Mouse (Mus musculus) hindbrain, postnatal 0 days (tissue): Measurements from ENCODE around the gene Dcaf1. TPM values are rescaled to one million over a fixed set of nuclear protein-coding genes. Genes with fewer than 3 reads are reported as not detected.

Source experiments
- ATAC-seq: fragments of 200-750 bp; cut with Nextera tagmentation; 2 replicates; pipeline ENCODE4 v1.8.0; 2017; ENCODE audit warnings: mild to moderate bottlenecking, moderate TSS enrichment, moderate library complexity
- DNase-seq: peaks from one replicate; pipeline ENCODE4 v3.0.0-alpha.2; 2015; ENCODE audit warnings: low spot score
- H3K27ac ChIP-seq: fragments of 300-500 bp; sonication (generic); 2 replicates; pipeline ENCODE4 v1.5.1; 2014; ENCODE audit warnings: mild to moderate bottlenecking
- H3K27me3 ChIP-seq: fragments of 300-500 bp; sonication (generic); 2 replicates; pipeline ENCODE4 v1.6.1; 2014; ENCODE audit warnings: low read length, mixed read lengths; ENCODE audit not compliant: insufficient read depth
- H3K36me3 ChIP-seq: fragments of 300-500 bp; sonication (generic); 2 replicates; pipeline ENCODE4 v1.6.1; 2014; ENCODE audit warnings: low read length, mixed read lengths; ENCODE audit not compliant: insufficient read depth
- H3K4me1 ChIP-seq: fragments of 300-500 bp; sonication (generic); 2 replicates; pipeline ENCODE4 v1.6.1; 2014; ENCODE audit warnings: antibody characterized with exemption, low read length, mixed read lengths; ENCODE audit not compliant: insufficient read depth
- H3K4me2 ChIP-seq: fragments of 300-500 bp; sonication (generic); 2 replicates; pipeline ENCODE4 v1.6.1; 2014; ENCODE audit warnings: low read depth, mild to moderate bottlenecking, low read length, moderate library complexity, mixed read lengths
- H3K4me3 ChIP-seq: fragments of 300-500 bp; sonication (generic); 2 replicates; pipeline ENCODE4 v1.5.1; 2014; ENCODE audit warnings: low read length
- H3K9ac ChIP-seq: fragments of 300-500 bp; sonication (generic); replicated peaks from 2 replicates; pipeline ENCODE4 v1.6.1; 2014; ENCODE audit warnings: mild to moderate bottlenecking, low read length, moderate library complexity, mixed read lengths
- H3K9me3 ChIP-seq: fragments of 300-500 bp; sonication (generic); 2 replicates; pipeline ENCODE4 v1.6.1; 2016; ENCODE audit warnings: low read length, mixed read lengths
- CTCF ChIP-seq: IDR thresholded peaks from 2 replicates; pipeline ENCODE4 v1.5.1; 2016; ENCODE audit warnings: antibody characterized with exemption, control low read depth, low read depth
- WGBS: fragments of 180-500 bp; shearing (Covaris S2); extraction: QIAGEN DNeasy Blood & Tissue Kit; methylation state at CpG from one replicate; pipeline ENCODE4 v1.1.7; 2014; 5-methylcytosine and 5-hydroxymethylcytosine counted together
- polyA plus RNA-seq: library from polyadenylated mRNA; unstranded; fragments of >200 nt; fragmentation: Nextera tagmentation; extraction: Ambion mirVana; gene quantifications from 2 replicates; pipeline ENCODE4 v1.2.1, GENCODE M21; 2015
- total RNA-seq: library from RNA; depleted of rRNA; stranded (reverse); fragments of >200 nt; gene quantifications from 2 replicates; pipeline ENCODE4 v1.2.3, GENCODE M21; 2014; rRNA removed

Gene Dcaf1
- total and polyA plus RNA-seq, 2 experiments from 2014 or later: 7.4 to 18.3 TPM

DNA sequence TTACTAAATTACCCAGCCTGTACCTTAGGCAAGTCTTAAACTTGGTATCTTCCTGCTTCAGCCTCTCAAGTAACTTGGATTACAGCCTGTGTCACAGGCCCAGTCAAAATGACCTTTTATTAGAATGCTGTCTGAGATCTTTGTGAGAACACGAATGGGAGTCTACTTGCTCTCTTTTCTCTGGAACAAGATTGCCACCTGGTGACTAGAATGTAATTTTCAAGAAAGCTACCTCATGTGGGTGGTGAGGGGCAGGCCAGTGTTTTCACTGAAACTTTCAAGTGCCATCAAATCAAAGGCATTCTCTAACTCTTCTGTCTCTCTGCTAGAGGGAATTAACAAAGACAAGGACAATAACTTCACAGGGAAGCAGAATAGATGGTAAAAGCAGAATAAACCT lies 92.1 kb downstream of the Dcaf1 start:
- no peak overlapping the region for H3K9ac ChIP-seq
- no peak overlapping the region for H3K4me2 ChIP-seq
- H3K27ac ChIP-seq: no peak overlapping the region
- no peaks in the 10 kb centered on the region for H3K4me1 ChIP-seq
- TF ChIP-seq CTCF: no peak
- H3K36me3 ChIP-seq: peaks cover 20% of the 10 kb centered on the region
- DNase-seq (no peak), ATAC-seq (no peak)
- no peak overlapping the region for H3K4me3 ChIP-seq
- 15% methylated on average over 1 of the region's 1 CpGs for WGBS
- H3K27me3 ChIP-seq: no peaks in the 10 kb centered on the region
- no peaks in the 10 kb centered on the region for H3K9me3 ChIP-seq

GRCm38 (mm10) chr9:106914878-106915277 lies 93.2 kb downstream of the Dcaf1 start:
- TF ChIP-seq CTCF: no peak
- Histone ChIP-seq H3K9ac (no peak overlapping the region), H3K36me3 (peaks cover 20% of the 10 kb centered on the region), H3K4me3 (no peak overlapping the region), H3K9me3 (no peaks in the 10 kb centered on the region), H3K27ac (no peak overlapping the region), H3K27me3 (no peaks in the 10 kb centered on the region), H3K4me1 (no peaks in the 10 kb centered on the region), H3K4me2 (no peak overlapping the region)
- 85% methylated on average over 6 of the region's 6 CpGs for WGBS
- DNase-seq (no peak), ATAC-seq (no peak)

Other genes starting within 250 kb of the Dcaf1 start
- gene Iqcf6, start 195.3 kb upstream of the Dcaf1 start, total RNA-seq: not detected in 2 replicates
- not detected in 2 replicates for gene Iqcf6, start 195.3 kb upstream of the Dcaf1 start, polyA plus RNA-seq
- 12.2 and 14.3 TPM in 2 replicates for gene Grm2, start 165.8 kb upstream of the Dcaf1 start, total RNA-seq
- 9.8 and 12.0 TPM in 2 replicates for gene Grm2, start 165.8 kb upstream of the Dcaf1 start, polyA plus RNA-seq
- gene Tex264, start 135.9 kb upstream of the Dcaf1 start, total RNA-seq: 91.4 and 107 TPM in 2 replicates
- 86.7 and 91.7 TPM in 2 replicates for gene Tex264, start 135.9 kb upstream of the Dcaf1 start, polyA plus RNA-seq
- 20.3 and 32.1 TPM in 2 replicates for gene Rad54l2, start 32.7 kb upstream of the Dcaf1 start, total RNA-seq
- gene Rad54l2, start 32.7 kb upstream of the Dcaf1 start, polyA plus RNA-seq: 4.6 and 5.4 TPM in 2 replicates
- gene Rbm15b, start 65.6 kb downstream of the Dcaf1 start, total RNA-seq: 74.0 and 86.2 TPM in 2 replicates
- 9.3 and 10.1 TPM in 2 replicates for gene Rbm15b, start 65.6 kb downstream of the Dcaf1 start, polyA plus RNA-seq
- gene Manf, start 70.1 kb downstream of the Dcaf1 start, total RNA-seq: 29.4 and 29.7 TPM in 2 replicates
- 119 and 122 TPM in 2 replicates for gene Manf, start 70.1 kb downstream of the Dcaf1 start, polyA plus RNA-seq